ENCODE assay signal across 9 mouse cellular contexts in the genomic region with DNA sequence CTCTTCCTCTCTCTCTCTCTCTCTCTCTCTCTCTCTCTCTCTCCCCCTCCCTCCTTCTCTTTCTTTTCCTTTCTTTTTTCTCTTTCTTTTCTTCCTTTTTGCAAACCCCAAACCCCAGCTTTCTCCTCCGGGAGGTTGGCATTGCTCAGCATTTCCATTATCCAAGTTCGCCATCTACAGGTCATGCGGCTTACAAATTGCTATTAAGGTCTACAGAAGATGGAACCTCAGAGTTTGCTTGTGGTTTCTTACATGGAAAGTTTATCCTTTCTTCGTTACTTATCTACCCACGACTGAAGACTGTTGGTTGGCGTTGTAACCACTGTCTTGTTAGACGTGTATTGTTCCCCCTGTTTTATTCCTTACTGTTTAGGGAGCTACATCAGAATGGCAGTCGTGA. TPM values are rescaled to one million over a fixed set of nuclear protein-coding genes. Genes with fewer than 3 reads are reported as not detected.
DNase-seq lines count a peak whose midpoint lies in the region; ATAC-seq and TF ChIP-seq lines count a peak whose summit lies in the region.
"Had no signal": no experiment of that assay in that cellular context is flagged by ENCODE, and none has a peak within 500 bp of the region (broad histone marks: within the 10 kb centered on the region; RNA-seq: fewer than 3 reads in every experiment).

No protein-coding gene starts in this region.

- no peaks in the 10 kb centered on the region for H3K27me3 ChIP-seq in spleen, adult 2 months (ENCODE audit: control insufficient read depth, insufficient read depth, low read length)
- 0 out of 2 replicates have a peak, but pooled peaks cover 7% of the 10 kb centered on the region for H3K27me3 ChIP-seq in kidney, postnatal 0 days (ENCODE audit: insufficient read depth, low read length)
- peaks cover 8% of the 10 kb centered on the region for H3K27me3 ChIP-seq in megakaryocyte, embryonic 14.5 days (replicated peaks)

- H3K4me3 ChIP-seq in spleen, adult 2 months (ENCODE audit: extremely low read depth, insufficient read depth, insufficient read length) = no peak overlapping the region
- H3K4me3 ChIP-seq in kidney, postnatal 0 days (replicated peaks; ENCODE audit: low read depth, low read length) = no peak overlapping the region
- peak overlapping the region; percentile 56 for H3K4me3 ChIP-seq in megakaryocyte, embryonic 14.5 days (replicated peaks)
- H3K4me3 ChIP-seq: neural tube, embryonic 12.5 days had no signal

- no peak for TF ChIP-seq CTCF in spleen, adult 2 months (IDR thresholded peaks at IDR 0.05; ENCODE audit: extremely low read depth, insufficient read depth, insufficient read length, insufficient replicate concordance)
- TF ChIP-seq CTCF in kidney, postnatal 0 days (IDR thresholded peaks at IDR 0.05; ENCODE audit: low read depth) = peak; percentile 79

- H3K9me3 ChIP-seq in kidney, postnatal 0 days (replicated peaks; ENCODE audit: low read length) = no peaks in the 10 kb centered on the region
- no peaks in the 10 kb centered on the region for H3K9me3 ChIP-seq in megakaryocyte, embryonic 14.5 days
- H3K9me3 ChIP-seq: neural tube, embryonic 12.5 days had no signal

- H3K27ac ChIP-seq in spleen, adult 2 months (ENCODE audit: insufficient read depth, low read length) = no peak overlapping the region
- H3K27ac ChIP-seq in kidney, postnatal 0 days = no peak overlapping the region
- H3K27ac ChIP-seq: neural tube, embryonic 12.5 days had no signal

- H3K9ac ChIP-seq in kidney, postnatal 0 days (ENCODE audit: low read depth, low read length) = no peak overlapping the region
- H3K9ac ChIP-seq: neural tube, embryonic 12.5 days had no signal

- H3K4me1 ChIP-seq in spleen, adult 2 months (ENCODE audit: control insufficient read depth, insufficient read depth, insufficient read length) = no peaks in the 10 kb centered on the region
- H3K4me1 ChIP-seq in kidney, postnatal 0 days (replicated peaks; ENCODE audit: insufficient read depth, low read length) = no peaks in the 10 kb centered on the region
- peaks cover 42% of the 10 kb centered on the region for H3K4me1 ChIP-seq in megakaryocyte, embryonic 14.5 days

- WGBS in spleen, adult 2 months = 12% methylated on average over 8 of the region's 8 CpGs
- WGBS in kidney, postnatal 0 days = 20% methylated on average over 8 of the region's 8 CpGs

- no peak for TF ChIP-seq POLR2A in spleen, adult 2 months (IDR thresholded peaks at IDR 0.05; ENCODE audit: low read depth, low read length)

- peak; percentile 24 for DNase-seq in gastrocnemius, adult 18-20 months (ENCODE audit: low spot score)
- DNase-seq in gastrocnemius, postnatal 25 days = no peak
- DNase-seq in spleen, adult 2 months (ENCODE audit: low read depth in 1 of 2, low spot score in 2 of 2) = peak; percentile 7 to 14
- DNase-seq in spleen, postnatal 14 days (ENCODE audit: low spot score in 2 of 2) = no peak
- peak; percentile 57 for DNase-seq in embryo, embryonic 9.5 days (ENCODE audit: extremely low spot score)
- DNase-seq in kidney, postnatal 0 days (ENCODE audit: low spot score) = peak; percentile 72
- no peak for DNase-seq in ovary, postnatal 36 days (ENCODE audit: low spot score)

- ATAC-seq in kidney, postnatal 0 days (replicated peaks; ENCODE audit: low FRiP score, low read depth) = no peak

- no peaks in the 10 kb centered on the region for H3K36me3 ChIP-seq in spleen, adult 2 months (ENCODE audit: control insufficient read depth, insufficient read depth, low read length)
- H3K36me3 ChIP-seq in kidney, postnatal 0 days (ENCODE audit: insufficient read depth, low read length) = no peaks in the 10 kb centered on the region
- peaks cover under 1% of the 10 kb centered on the region for H3K36me3 ChIP-seq in megakaryocyte, embryonic 14.5 days (replicated peaks; ENCODE audit: low read length)
- H3K36me3 ChIP-seq: neural tube, embryonic 12.5 days had no signal

- H3K4me2 ChIP-seq in kidney, postnatal 0 days (ENCODE audit: low read length) = no peak overlapping the region
- H3K4me2 ChIP-seq: neural tube, embryonic 12.5 days had no signal

RNA-seq across cellular contexts. Expression of a gene that starts 21.1 kb away (rescaled TPM):
- 1 to 10 TPM; 1.9 to 2.1 TPM for total RNA-seq in gastrocnemius, adult 18-20 months (2021)
- total RNA-seq in gastrocnemius, postnatal 25 days (2021) = 1 to 10 TPM; 1.0 to 1.4 TPM
- polyA plus RNA-seq in spleen, adult 2 months (2012; rRNA removed) = 1.5 and 1.6 TPM in 2 replicates
- polyA plus RNA-seq in kidney, postnatal 0 days (2015; fragmentation: Nextera tagmentation; extraction: Ambion mirVana) = 0.61 and 0.75 TPM in 2 replicates
- 0.25 TPM in 1 of 2 replicates, not detected in the other for polyA plus RNA-seq in megakaryocyte, embryonic 14.5 days (2012; ENCODE audit: insufficient read depth, low replicate concordance)

RNA-seq across cellular contexts. Expression of a gene that starts 30.4 kb away (rescaled TPM):
- total RNA-seq in gastrocnemius, adult 18-20 months (2021) = 1 to 10 TPM; 1.1 to 2.9 TPM
- under 1 TPM; 0.67 to 0.70 TPM for total RNA-seq in gastrocnemius, postnatal 25 days (2021)
- 9.3 and 14.3 TPM in 2 replicates for polyA plus RNA-seq in spleen, adult 2 months (2012; rRNA removed)
- 7.0 and 7.7 TPM in 2 replicates for polyA plus RNA-seq in kidney, postnatal 0 days (2015; fragmentation: Nextera tagmentation; extraction: Ambion mirVana)
- 131 and 222 TPM in 2 replicates for polyA plus RNA-seq in megakaryocyte, embryonic 14.5 days (2012; ENCODE audit: insufficient read depth, low replicate concordance)

Comparison
In these comparisons a context has a peak if more than half of its experiments do, and no peak if none do; other contexts are left out.
1. DNase-seq: peak in gastrocnemius, adult 18-20 months (single experiment), spleen, adult 2 months (2 of 2), embryo, embryonic 9.5 days (single experiment) and kidney, postnatal 0 days (single experiment); none in gastrocnemius, postnatal 25 days (single experiment), spleen, postnatal 14 days (0 of 2) and ovary, postnatal 36 days (single experiment).